Mouse (Mus musculus) adrenal gland, adult 18-20 months (tissue): ENCODE measurements around the gene Rpl26. TPM values are rescaled to one million over a fixed set of nuclear protein-coding genes. Genes with fewer than 3 reads are reported as not detected.

Experiments used
- total RNA-seq, 2 experiments: library from RNA; stranded (reverse); gene quantifications; 1 replicate in 1 of 2; 2 replicates in 1 of 2; pipeline ENCODE4 v1.2.3; 2021

Rpl26 gene
- total RNA-seq, 2 experiments from 2014 or later: 1,157 to 1,226 TPM

Other genes starting within 250 kb of the Rpl26 start
- gene Myh10, start 210.0 kb upstream of the Rpl26 start, total RNA-seq: 10 to 100 TPM; 31.4 to 32.2 TPM
- gene Ndel1, start 29.7 kb upstream of the Rpl26 start, total RNA-seq: 10 to 100 TPM; 76.9 to 85.9 TPM
- gene Rnf222, start 13.0 kb upstream of the Rpl26 start, total RNA-seq: not detected
- gene Odf4, start 25.5 kb downstream of the Rpl26 start, total RNA-seq: under 1 TPM in 1 of 2 experiments, not detected in 1; 0.46 TPM
- 10 to 100 TPM; 18.5 to 19.5 TPM for gene Arhgef15, start 55.9 kb downstream of the Rpl26 start, total RNA-seq
- 10 to 100 TPM; 30.6 to 55.5 TPM for gene Slc25a35, start 66.5 kb downstream of the Rpl26 start, total RNA-seq
- 10 to 100 TPM; 13.5 to 16.7 TPM for gene Rangrf, start 73.6 kb downstream of the Rpl26 start, total RNA-seq
- 10 to 100 TPM; 26.4 to 30.4 TPM for gene Pfas, start 106.9 kb downstream of the Rpl26 start, total RNA-seq
- 10 to 100 TPM; 20.3 to 28.9 TPM for gene Ctc1, start 114.3 kb downstream of the Rpl26 start, total RNA-seq
- 1 to 10 TPM; 1.4 to 1.9 TPM for gene Aurkb, start 144.1 kb downstream of the Rpl26 start, total RNA-seq
- gene Borcs6, start 158.1 kb downstream of the Rpl26 start, total RNA-seq: 10 to 100 TPM; 23.7 to 23.9 TPM
- 10 to 100 TPM in 1 of 2 experiments, 1 to 10 TPM in 1; 8.1 to 11.9 TPM for gene Tmem107, start 169.2 kb downstream of the Rpl26 start, total RNA-seq
- 100 to 1,000 TPM; 106 to 137 TPM for gene Vamp2, start 186.9 kb downstream of the Rpl26 start, total RNA-seq
- gene Per1, start 193.6 kb downstream of the Rpl26 start, total RNA-seq: 10 to 100 TPM; 66.6 to 77.7 TPM
- gene Hes7, start 218.8 kb downstream of the Rpl26 start, total RNA-seq: under 1 TPM in 1 of 2 experiments, not detected in 1; 0.26 TPM
- gene 9130213A22Rik, start 221.0 kb downstream of the Rpl26 start, total RNA-seq: under 1 TPM; 0.43 to 0.61 TPM
- 1 to 10 TPM; 1.1 to 1.6 TPM for gene Aloxe3, start 224.3 kb downstream of the Rpl26 start, total RNA-seq